Mouse (Mus musculus) neural tube, embryonic 13.5 days (tissue): Measurements from ENCODE around the gene Lzic. TPM values are rescaled to one million over a fixed set of nuclear protein-coding genes. Genes with fewer than 3 reads are reported as not detected.
A peak's percentile ranks its signal among the peaks of the same experiment; 100 is the strongest.
"Not testable (repeated sequence)": the region's sequence is repeated elsewhere in the genome, so short reads cannot be mapped to it uniquely, and the experiment has no call there.

ENCODE experiments used
- ATAC-seq: fragments of 200-750 bp; cut with Nextera tagmentation; 2 replicates; pipeline ENCODE4 v1.8.0; 2017; ENCODE audit warnings: low read depth, mild to moderate bottlenecking, moderate TSS enrichment, moderate library complexity
- H3K27ac ChIP-seq: fragments of 300-500 bp; sonication (generic); replicated peaks from 2 replicates; pipeline ENCODE4 v1.5.1; 2015; ENCODE audit warnings: moderate library complexity, mild to moderate bottlenecking, inconsistent platforms
- H3K27me3 ChIP-seq: fragments of 300-500 bp; sonication (generic); 2 replicates; pipeline ENCODE4 v1.6.1; 2015; ENCODE audit warnings: mild to moderate bottlenecking, inconsistent platforms
- H3K36me3 ChIP-seq: fragments of 300-500 bp; sonication (generic); 2 replicates; pipeline ENCODE4 v1.6.1; 2015; ENCODE audit warnings: mild to moderate bottlenecking, inconsistent platforms
- H3K4me1 ChIP-seq: fragments of 300-500 bp; sonication (generic); replicated peaks from 2 replicates; pipeline ENCODE4 v1.6.1; 2015; ENCODE audit warnings: inconsistent platforms
- H3K4me2 ChIP-seq: fragments of 300-500 bp; sonication (generic); 2 replicates; pipeline ENCODE4 v1.6.1; 2015; ENCODE audit warnings: inconsistent platforms, mild to moderate bottlenecking, moderate library complexity
- H3K4me3 ChIP-seq: fragments of 300-500 bp; sonication (generic); 2 replicates; pipeline ENCODE4 v1.5.1; 2015; ENCODE audit warnings: mild to moderate bottlenecking, inconsistent platforms
- H3K9ac ChIP-seq: fragments of 300-500 bp; sonication (generic); 2 replicates; pipeline ENCODE4 v1.6.1; 2015; ENCODE audit warnings: moderate library complexity, mild to moderate bottlenecking, inconsistent platforms
- H3K9me3 ChIP-seq: fragments of 300-500 bp; sonication (generic); 2 replicates; pipeline ENCODE4 v1.6.1; 2016; ENCODE audit warnings: inconsistent platforms
- WGBS: fragments of 180-500 bp; shearing (Covaris S2); methylation state at CpG from one replicate; pipeline ENCODE4 v1.1.7; 2015; 5-methylcytosine and 5-hydroxymethylcytosine counted together
- polyA plus RNA-seq: library from polyadenylated mRNA; unstranded; fragments of >200 nt; fragmentation: Nextera tagmentation; extraction: Ambion mirVana; gene quantifications from 2 replicates; pipeline ENCODE4 v1.2.1, GENCODE M21; 2015

Lzic gene
- polyA plus RNA-seq, 1 experiment from 2014 or later, result 44.7 TPM

DNA sequence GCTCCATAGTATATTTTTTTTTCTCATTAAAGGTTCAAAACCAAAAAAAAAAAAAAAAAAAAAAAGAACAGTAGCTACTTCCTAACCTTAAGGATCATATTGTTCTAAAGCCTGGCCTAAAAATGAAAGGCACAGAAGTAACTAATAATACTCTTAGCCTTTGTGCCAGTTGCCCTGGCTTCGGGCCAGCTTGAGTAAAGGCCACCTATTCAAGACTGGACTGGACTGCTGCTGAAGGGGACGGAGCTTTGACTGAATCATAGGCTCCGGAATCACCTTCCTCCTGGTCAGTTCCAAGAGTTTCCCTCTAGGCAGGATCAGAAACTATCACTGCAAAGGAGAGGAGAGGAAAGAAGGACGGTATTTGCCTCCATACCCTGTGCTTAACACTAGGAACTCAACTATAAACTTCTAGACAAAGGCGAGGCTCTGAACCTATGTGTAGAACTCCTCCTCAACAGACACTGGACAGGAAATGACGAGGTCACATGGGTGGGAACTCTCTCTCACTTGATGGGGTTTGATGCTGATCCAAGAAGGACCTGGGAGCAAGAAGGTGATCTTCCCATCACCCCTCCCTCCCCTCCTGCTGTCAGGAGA, 27.1 kb upstream of the Lzic start:
- H3K9me3 ChIP-seq, result no peaks in the 10 kb centered on the region
- no peak for ATAC-seq
- 77% methylated on average over 6 of the region's 6 CpGs for WGBS

DNA sequence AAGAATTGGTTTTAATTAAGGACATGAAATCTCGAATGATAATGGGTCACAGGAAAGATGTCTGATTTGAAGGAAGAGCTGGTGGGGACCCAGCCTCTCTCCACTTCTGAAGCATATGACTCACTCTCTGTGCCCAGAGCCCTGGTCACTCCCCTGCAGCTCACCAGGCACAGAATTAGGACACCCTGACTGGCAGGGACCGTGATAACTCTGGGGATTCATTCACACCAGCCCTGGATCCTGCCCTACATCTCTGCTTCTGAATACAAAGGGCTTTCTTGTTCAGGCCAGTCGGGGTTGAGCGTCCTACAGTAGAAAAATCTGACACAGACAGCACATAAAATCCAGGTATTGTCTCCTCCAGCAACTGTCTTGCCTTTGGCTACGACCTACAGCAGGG, 26.5 kb upstream of the Lzic start:
- WGBS, result 60% methylated on average over 5 of the region's 5 CpGs
- Histone ChIP-seq H3K9me3 (no peaks in the 10 kb centered on the region), H3K4me2 (no peak overlapping the region), H3K36me3 (no peaks in the 10 kb centered on the region), H3K9ac (no peak overlapping the region), H3K27me3 (no peaks in the 10 kb centered on the region), H3K4me1 (peaks cover 6% of the 10 kb centered on the region; the same call in 1 of the 2 replicates), H3K27ac (no peak overlapping the region), H3K4me3 (no peak overlapping the region)
- ATAC-seq, result no peak

More for the DNA sequence above, 27.1 kb upstream of the Lzic start:
- no peak overlapping the region for H3K4me3 ChIP-seq
- peaks cover 6% of the 10 kb centered on the region; the same call in 1 of the 2 replicates for H3K4me1 ChIP-seq
- H3K4me2 ChIP-seq, result no peak overlapping the region
- no peaks in the 10 kb centered on the region for H3K36me3 ChIP-seq
- H3K9ac ChIP-seq, result no peak overlapping the region
- H3K27me3 ChIP-seq, result no peaks in the 10 kb centered on the region
- H3K27ac ChIP-seq, result no peak overlapping the region

DNA sequence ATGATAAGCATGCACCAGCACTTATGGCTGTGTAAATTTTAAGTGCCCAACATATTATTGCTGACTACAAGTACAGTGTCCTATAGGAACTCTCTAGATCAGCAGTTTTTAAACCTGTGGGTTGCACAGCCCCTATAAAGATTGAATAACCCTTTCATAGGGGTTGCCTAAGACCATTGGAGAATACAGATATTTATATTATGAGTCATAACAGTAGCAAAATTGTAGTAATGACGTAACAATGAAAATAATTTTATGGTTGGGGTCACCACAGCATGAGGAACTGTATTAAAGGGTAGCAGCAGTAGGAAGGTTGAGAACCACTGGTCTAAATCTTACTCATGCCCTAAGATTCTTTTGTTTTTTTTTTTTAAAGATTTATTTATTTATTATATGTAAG, 25.6 kb upstream of the Lzic start:
- H3K36me3 ChIP-seq, result no peaks in the 10 kb centered on the region
- 78% methylated on average over 1 of the region's 1 CpGs for WGBS
- ATAC-seq, result no peak
- no peak overlapping the region for H3K4me2 ChIP-seq
- H3K4me1 ChIP-seq, result peaks cover 6% of the 10 kb centered on the region; the same call in 1 of the 2 replicates
- H3K27me3 ChIP-seq, result no peaks in the 10 kb centered on the region
- H3K4me3 ChIP-seq, result no peak overlapping the region
- H3K27ac ChIP-seq, result no peak overlapping the region
- no peak overlapping the region for H3K9ac ChIP-seq
- no peaks in the 10 kb centered on the region for H3K9me3 ChIP-seq

DNA sequence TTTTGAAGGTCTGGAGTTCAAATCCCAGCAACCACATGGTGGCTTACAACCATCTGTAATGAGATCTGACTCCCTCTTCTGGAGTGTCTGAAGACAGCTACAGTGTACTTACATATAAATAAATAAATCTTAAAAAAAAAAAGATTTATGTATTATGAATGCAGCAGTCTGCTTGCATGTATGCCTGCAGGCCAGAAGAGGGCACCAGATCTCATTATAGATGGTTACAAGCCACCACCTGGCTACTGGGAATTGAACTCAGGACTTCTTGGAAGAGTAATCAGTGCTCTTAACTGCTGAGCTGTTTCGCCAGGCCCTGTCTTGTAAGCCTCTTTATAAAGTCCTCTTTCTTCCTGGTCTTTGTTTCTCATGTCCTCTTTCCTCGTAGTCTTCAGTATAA, 24.6 kb upstream of the Lzic start:
- not testable (repeated sequence) for H3K27ac ChIP-seq, H3K27me3 ChIP-seq, ATAC-seq, H3K9ac ChIP-seq, H3K4me3 ChIP-seq, H3K4me1 ChIP-seq, H3K36me3 ChIP-seq, H3K9me3 ChIP-seq, H3K4me2 ChIP-seq
- 91% methylated on average over 2 of the region's 2 CpGs for WGBS

DNA sequence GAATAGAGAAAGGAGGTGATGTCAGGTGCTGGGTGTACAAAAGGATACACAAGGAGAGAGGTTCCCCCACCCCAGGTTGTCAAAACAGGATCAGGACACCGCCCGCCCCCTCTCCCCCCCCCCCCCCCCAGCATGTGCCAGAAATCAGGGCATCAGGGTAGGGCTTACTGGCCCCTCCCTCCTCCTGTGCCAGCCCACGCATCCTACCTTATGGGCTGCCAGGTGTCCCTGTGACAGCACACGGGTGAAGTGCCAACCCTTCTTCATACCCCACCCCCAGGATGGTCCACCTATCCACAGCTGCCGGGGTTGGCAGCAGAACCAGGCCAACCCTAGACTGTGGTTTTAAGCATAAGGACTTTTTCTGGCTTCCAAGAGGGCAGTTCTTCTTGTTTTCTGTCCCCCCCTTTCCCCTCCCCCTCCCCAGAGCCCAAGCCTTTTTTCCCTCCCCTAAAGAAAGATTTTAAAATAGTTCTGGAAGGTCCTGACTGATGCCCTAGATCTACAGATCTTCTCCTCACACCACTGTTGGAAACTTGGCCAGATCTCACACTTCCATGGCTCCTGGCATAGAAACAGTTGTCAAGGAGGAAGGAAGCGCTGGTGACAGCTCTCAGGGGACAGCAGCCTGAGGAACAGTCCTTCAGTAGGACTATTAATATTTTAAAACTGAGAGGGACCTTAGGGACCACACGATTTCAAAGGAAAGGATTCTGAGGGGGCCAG, 23.3 kb upstream of the Lzic start:
- WGBS, result 76% methylated on average over 6 of the region's 7 CpGs
- no peak overlapping the region for H3K9ac ChIP-seq
- no peaks in the 10 kb centered on the region for H3K27me3 ChIP-seq
- H3K4me2 ChIP-seq, result no peak overlapping the region
- H3K27ac ChIP-seq, result no peak overlapping the region
- H3K4me3 ChIP-seq, result no peak overlapping the region
- H3K36me3 ChIP-seq, result no peaks in the 10 kb centered on the region
- no peak for ATAC-seq
- H3K4me1 ChIP-seq, result peaks cover 6% of the 10 kb centered on the region; the same call in 1 of the 2 replicates
- no peaks in the 10 kb centered on the region for H3K9me3 ChIP-seq

DNA sequence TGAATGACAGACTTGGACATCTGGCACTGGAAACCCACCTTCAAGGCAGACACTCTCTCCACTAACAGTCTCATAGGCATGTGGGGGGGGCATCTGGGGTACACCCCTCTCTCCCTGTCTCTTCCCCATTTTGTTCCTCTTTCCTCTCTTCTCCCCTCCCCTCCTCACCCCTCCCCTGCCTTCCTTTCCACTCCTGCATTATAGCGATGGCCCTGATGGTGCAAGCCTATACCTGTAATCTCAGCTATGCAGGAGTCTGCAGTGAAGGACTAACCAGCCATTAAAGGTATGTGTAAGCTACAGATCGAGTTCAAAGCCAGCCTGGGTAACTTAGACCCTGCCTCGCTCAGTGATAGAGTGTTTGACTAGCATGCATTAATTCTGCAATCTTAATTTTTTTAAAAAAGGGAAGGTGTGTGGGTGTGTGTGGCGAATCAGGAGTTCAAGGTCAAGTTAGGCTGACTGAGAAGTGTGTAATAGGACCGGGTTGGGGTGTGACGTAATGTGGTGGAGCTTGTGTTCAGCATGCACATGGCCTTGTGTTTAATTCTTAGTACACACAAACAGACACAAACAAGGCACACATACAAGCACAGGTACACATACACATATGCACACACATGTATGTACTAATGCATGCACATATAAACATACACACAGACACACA, 22.6 kb upstream of the Lzic start:
- Histone ChIP-seq H3K9me3 (no peaks in the 10 kb centered on the region), H3K4me1 (peaks cover 6% of the 10 kb centered on the region; the same call in 1 of the 2 replicates), H3K36me3 (peaks cover 2% of the 10 kb centered on the region; the same call in 1 of the 2 replicates), H3K27ac (no peak overlapping the region), H3K9ac (no peak overlapping the region), H3K4me2 (no peak overlapping the region), H3K27me3 (no peaks in the 10 kb centered on the region), H3K4me3 (no peak overlapping the region)
- no peak for ATAC-seq
- WGBS, result 84% methylated on average over 6 of the region's 6 CpGs

DNA sequence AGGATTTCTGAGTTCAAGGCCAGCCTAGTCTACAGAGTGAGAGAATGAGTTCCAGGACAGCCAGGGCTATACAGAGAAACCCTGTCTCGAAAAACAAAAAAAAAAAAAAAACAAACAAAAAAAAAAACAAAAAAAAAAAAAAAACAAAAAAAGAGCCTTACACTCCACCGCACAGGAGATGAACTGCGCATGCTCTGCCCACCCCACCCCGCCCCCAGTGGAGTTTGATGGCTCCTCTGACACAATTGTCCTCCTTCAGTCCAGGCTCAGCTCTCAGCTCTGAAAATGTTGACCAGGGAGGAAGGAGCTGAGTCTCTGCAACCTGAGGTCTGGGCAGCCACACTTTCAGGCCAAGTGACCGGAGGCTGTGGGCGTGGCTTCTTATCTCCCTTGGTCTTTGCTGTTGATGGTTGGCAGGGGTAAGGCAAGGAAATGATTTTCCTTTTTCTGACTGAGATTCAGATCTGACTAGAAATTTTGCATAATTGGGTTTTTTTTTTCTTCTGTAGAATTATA, 21.5 kb upstream of the Lzic start:
- no peaks in the 10 kb centered on the region for H3K27me3 ChIP-seq
- WGBS, result 82% methylated on average over 6 of the region's 6 CpGs
- H3K9me3 ChIP-seq, result no peaks in the 10 kb centered on the region
- no peak overlapping the region for H3K27ac ChIP-seq
- H3K4me3 ChIP-seq, result no peak overlapping the region
- H3K36me3 ChIP-seq, result peaks cover 9% of the 10 kb centered on the region; the same call in 1 of the 2 replicates
- H3K4me1 ChIP-seq, result peaks cover 6% of the 10 kb centered on the region; the same call in 1 of the 2 replicates
- H3K4me2 ChIP-seq, result no peak overlapping the region
- H3K9ac ChIP-seq, result no peak overlapping the region
- ATAC-seq, result no peak

DNA sequence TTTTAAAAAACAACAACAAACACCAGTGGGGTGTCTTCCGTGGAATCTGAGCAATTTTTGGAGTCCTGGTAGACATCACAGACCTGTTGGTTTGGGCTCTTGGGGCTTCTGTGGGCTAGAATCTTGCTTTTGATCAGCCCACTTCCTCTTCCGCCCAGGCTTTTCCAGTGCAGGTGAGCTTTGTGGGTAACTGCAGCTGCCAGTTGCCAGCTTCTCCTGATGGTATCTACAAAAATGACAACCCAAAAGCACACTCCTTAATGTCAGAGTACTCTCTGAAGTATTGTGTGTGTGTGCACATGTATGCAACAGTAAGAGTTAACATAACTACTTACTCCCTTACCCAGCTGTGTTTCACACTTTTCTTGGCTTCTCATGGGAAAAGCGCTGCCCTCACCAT, 15.5 kb upstream of the Lzic start:
- no peaks in the 10 kb centered on the region for H3K9me3 ChIP-seq
- peaks cover 35% of the 10 kb centered on the region for H3K36me3 ChIP-seq
- 96% methylated on average over 3 of the region's 3 CpGs for WGBS
- H3K4me1 ChIP-seq, result no peaks in the 10 kb centered on the region
- ATAC-seq, result no peak
- H3K27ac ChIP-seq, result no peak overlapping the region
- no peak overlapping the region for H3K4me3 ChIP-seq
- H3K9ac ChIP-seq, result no peak overlapping the region
- no peak overlapping the region for H3K4me2 ChIP-seq
- no peaks in the 10 kb centered on the region for H3K27me3 ChIP-seq

DNA sequence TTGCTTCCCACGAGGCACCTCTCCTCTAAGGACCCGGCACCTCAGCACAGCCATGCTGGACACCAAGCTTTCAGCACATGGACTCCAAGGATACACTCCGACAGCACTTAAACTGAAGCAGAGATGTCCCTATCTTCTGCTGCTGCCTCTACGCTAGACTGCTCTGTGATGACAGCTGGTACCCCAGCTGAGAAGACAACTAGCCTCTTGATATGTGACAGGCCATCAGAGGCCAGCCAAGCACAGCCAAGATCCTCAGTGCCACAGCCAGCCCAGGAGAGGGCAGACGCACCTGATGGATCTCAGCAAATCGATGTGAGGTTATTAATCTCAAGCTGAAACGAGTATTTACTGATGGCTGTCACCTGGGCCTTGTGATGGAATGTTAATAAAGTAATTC, 9.9 kb upstream of the Lzic start:
- WGBS, result 79% methylated on average over 7 of the region's 7 CpGs
- Histone ChIP-seq H3K4me2 (no peak overlapping the region), H3K27me3 (no peaks in the 10 kb centered on the region), H3K27ac (no peak overlapping the region), H3K9ac (no peak overlapping the region), H3K36me3 (peaks cover 15% of the 10 kb centered on the region), H3K4me1 (no peaks in the 10 kb centered on the region), H3K9me3 (no peaks in the 10 kb centered on the region), H3K4me3 (no peak overlapping the region)
- no peak for ATAC-seq

DNA sequence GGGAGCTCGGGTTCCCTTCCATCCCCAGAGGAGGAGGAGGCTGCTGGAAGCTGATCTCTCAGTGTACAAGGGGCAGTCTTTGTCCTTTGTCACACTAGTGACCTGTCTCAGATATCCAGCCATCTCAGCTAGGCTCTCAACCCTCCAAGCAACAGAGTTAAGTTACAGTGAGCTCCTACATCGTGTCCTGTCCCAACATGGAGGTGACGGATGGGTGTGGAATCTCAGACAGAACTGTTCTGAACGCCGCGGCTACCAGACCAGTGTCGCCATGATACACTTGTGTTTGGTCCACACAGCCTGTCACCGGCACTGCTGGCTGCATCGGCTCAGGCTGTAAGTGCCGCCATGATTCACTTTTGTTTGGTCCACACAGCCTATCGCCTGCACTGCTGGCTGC, 8.0 kb upstream of the Lzic start, which contains the start of gene Tmem274:
Tmem274 (plus strand) TSS at position 301 of the 400 bp plus-strand sequence.
- no peak within 1 kb of the TSS for H3K4me2 ChIP-seq
- H3K9me3 ChIP-seq, result no peaks in the 10 kb centered on the region
- no peak within 1 kb of the TSS for H3K4me3 ChIP-seq
- H3K9ac ChIP-seq, result no peak within 1 kb of the TSS
- H3K4me1 ChIP-seq, result no peaks in the 10 kb centered on the region
- 84% methylated on average over 11 of the region's 11 CpGs for WGBS
- no peaks in the 10 kb centered on the region for H3K27me3 ChIP-seq
- H3K36me3 ChIP-seq, result peaks cover 14% of the 10 kb centered on the region
- H3K27ac ChIP-seq, result no peak within 1 kb of the TSS
- ATAC-seq, result no peak

DNA sequence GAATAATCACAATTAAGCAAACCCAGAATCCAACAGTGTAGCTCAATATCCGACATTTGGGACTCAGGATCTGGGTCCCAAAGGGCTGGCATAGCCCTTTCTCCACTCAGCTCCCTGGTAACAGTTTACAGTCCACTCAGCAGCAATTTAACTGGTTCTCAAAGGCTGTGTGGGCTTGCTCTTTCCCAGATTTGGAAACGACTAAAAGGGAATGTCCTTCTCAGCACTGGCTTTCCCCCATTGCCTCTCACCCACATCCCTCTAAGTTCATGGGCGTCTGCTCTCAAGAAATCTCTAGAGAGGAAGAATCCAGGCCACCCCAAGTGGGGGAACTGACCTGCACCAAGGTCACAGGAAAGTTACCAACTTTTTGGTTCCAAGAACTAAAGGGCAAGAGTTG, 463 bp upstream of the Lzic start:
- H3K27ac ChIP-seq, result peak overlapping the region; percentile 70; the same call in 1 of the 2 replicates
- H3K36me3 ChIP-seq, result peaks cover 29% of the 10 kb centered on the region
- peaks cover 31% of the 10 kb centered on the region for H3K4me1 ChIP-seq
- H3K4me3 ChIP-seq, result peak overlapping the region; percentile 75
- WGBS, result 53% methylated on average over 3 of the region's 3 CpGs
- H3K9ac ChIP-seq, result peak overlapping the region; percentile 79
- H3K9me3 ChIP-seq, result no peaks in the 10 kb centered on the region
- peak overlapping the region; percentile 71 for H3K4me2 ChIP-seq
- no peaks in the 10 kb centered on the region for H3K27me3 ChIP-seq
- ATAC-seq, result peak; percentile 36; the same call in 1 of the 2 replicates

DNA sequence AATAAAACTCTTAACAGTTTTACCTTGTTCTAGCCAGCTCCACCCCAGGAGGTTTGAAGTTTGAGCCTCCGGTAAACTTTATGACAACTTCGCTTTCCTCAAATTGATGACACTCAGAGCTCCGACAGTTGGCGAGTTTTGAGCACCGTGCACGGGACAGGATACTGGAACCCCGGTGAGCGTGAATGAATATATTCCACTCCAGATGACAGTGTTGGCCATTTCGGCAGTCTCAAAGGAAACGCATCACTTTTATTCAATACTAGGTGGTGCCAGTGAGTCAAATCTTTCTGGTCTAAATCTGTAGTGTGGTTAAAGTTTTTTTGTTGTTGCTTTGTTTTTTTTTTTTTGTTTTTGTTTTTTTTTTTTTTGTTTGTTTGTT, 787 bp downstream of the Lzic start:
- Histone ChIP-seq H3K9me3 (no peaks in the 10 kb centered on the region), H3K27ac (no peak overlapping the region; the same call in 1 of the 2 replicates)

More for the DNA sequence above, 787 bp downstream of the Lzic start:
- H3K9ac ChIP-seq, result peak overlapping the region; percentile 79
- 1% methylated on average over 10 of the region's 10 CpGs for WGBS
- H3K4me2 ChIP-seq, result peak overlapping the region; percentile 71
- H3K27me3 ChIP-seq, result no peaks in the 10 kb centered on the region
- ATAC-seq, result no peak; the same call in 1 of the 2 replicates
- peaks cover 31% of the 10 kb centered on the region for H3K4me1 ChIP-seq
- H3K4me3 ChIP-seq, result peak overlapping the region; percentile 75
- H3K36me3 ChIP-seq, result peaks cover 40% of the 10 kb centered on the region
